In the genomic region with DNA sequence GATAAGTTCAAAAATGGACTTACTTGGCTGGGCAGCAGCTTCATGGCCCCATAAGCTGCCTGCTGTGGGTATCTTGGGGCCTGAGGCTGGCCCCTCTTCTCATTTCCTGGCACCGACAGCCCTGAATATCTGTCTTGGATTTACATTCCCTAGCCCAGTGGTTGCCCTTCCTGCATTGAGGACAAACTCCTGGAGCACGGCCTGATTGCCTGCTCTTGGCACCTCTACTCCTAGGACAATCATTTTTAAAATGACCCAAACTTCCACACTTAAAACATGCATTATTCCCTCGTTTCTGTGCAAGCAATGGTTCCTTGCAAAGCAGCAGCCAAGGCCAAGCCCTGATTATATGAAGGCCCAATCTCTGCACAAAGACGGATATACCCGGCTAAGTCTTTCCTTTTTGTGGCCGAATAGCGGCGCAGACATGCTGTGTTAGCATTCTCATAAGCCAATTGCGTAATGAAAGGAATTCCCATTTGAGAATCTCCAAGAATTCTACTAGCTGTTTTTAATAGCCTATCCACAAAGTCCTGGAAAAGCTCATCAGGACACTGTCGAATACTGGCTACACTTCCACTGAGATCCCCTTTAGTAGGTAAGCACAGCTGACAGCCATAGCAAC, we compare ENCODE assay signal across 11 mouse cellular contexts. TPM values are rescaled to one million over a fixed set of nuclear protein-coding genes. Genes with fewer than 3 reads are reported as not detected.
DNase-seq lines count a peak whose midpoint lies in the region; ATAC-seq and TF ChIP-seq lines count a peak whose summit lies in the region.
"Had no signal": no experiment of that assay in that cellular context is flagged by ENCODE, and none has a peak within 500 bp of the region (broad histone marks: within the 10 kb centered on the region; RNA-seq: fewer than 3 reads in every experiment).

No protein-coding gene starts in this region.

- H3K4me1 ChIP-seq in kidney, embryonic 16.5 days (ENCODE audit: insufficient read depth, low read length), result no peaks in the 10 kb centered on the region
- H3K4me1 ChIP-seq in heart, adult 2 months (ENCODE audit: control insufficient read depth, insufficient read depth, low read length), result peaks cover 5% of the 10 kb centered on the region

- no peak for TF ChIP-seq POLR2A in heart, adult 2 months (IDR thresholded peaks at IDR 0.05; ENCODE audit: insufficient read depth, low read depth, low read length)

- H3K9ac ChIP-seq in kidney, embryonic 16.5 days (replicated peaks; ENCODE audit: low read length), result no peak overlapping the region
- no peak overlapping the region; the same call in 1 of the 2 replicates for H3K9ac ChIP-seq in heart, adult 2 months (ENCODE audit: low read depth, low read length)

- H3K36me3 ChIP-seq in kidney, embryonic 16.5 days (ENCODE audit: insufficient read depth, low read length), result 0 out of 2 replicates have a peak, but pooled peaks cover 3% of the 10 kb centered on the region
- peaks cover 4% of the 10 kb centered on the region; the same call in 1 of the 2 replicates for H3K36me3 ChIP-seq in heart, adult 2 months (ENCODE audit: control insufficient read depth, insufficient read depth, low read length)

- 0 out of 2 replicates have a peak, but pooled peaks cover 1% of the 10 kb centered on the region for H3K79me2 ChIP-seq in heart, adult 2 months (replicated peaks; ENCODE audit: control insufficient read depth, insufficient read depth, low read length)

- no peak overlapping the region for H3K4me2 ChIP-seq in kidney, embryonic 16.5 days (replicated peaks; ENCODE audit: low read depth, low read length)

- no peak overlapping the region for H3K4me3 ChIP-seq in kidney, embryonic 16.5 days (ENCODE audit: low read length)
- no peak overlapping the region for H3K4me3 ChIP-seq in heart, adult 2 months

- WGBS in kidney, embryonic 16.5 days, result 83% methylated on average over 10 of the region's 10 CpGs
- 14% methylated on average over 10 of the region's 10 CpGs for WGBS in heart, adult 2 months

- H3K27me3 ChIP-seq in kidney, embryonic 16.5 days (ENCODE audit: insufficient read depth, low read length), result no peaks in the 10 kb centered on the region
- no peaks in the 10 kb centered on the region for H3K27me3 ChIP-seq in heart, adult 2 months (ENCODE audit: control insufficient read depth, insufficient read depth, low read length)

- TF ChIP-seq CTCF in heart, adult 2 months (IDR thresholded peaks at IDR 0.05), result no peak

- no peaks in the 10 kb centered on the region for H3K9me3 ChIP-seq in kidney, embryonic 16.5 days (ENCODE audit: low read length)
- H3K9me3 ChIP-seq: G1E had no signal

- TF ChIP-seq EP300 in heart, adult 2 months (IDR thresholded peaks at IDR 0.05; ENCODE audit: insufficient read depth, low read depth, low read length), result no peak

- peak; percentile 32 for DNase-seq in adrenal gland, postnatal 14 days
- no peak for DNase-seq in adrenal gland, adult 8-10 months
- DNase-seq in kidney, postnatal 14 days, result peak; percentile 23
- DNase-seq in heart, adult 2 months, result peak; percentile 35 to 53
- DNase-seq in heart, postnatal 36 days, result peak; percentile 19 to 50
- no peak for DNase-seq in thymus, postnatal 36 days
- no peak for DNase-seq in spleen, postnatal 10 days (ENCODE audit: low spot score in 2 of 2)
- DNase-seq: cerebellum, adult 11-12 months; liver had no signal

- intact Hi-C loops in heart, adult 2 months (cut with DNase I), result loop anchor here (5.0 kb wide), 2 partner anchors 36 to 96 kb away; no protein-coding TSS in a partner anchor
- intact Hi-C loops in heart, postnatal 36 days (cut with DNase I), result no loop called here

- no peak for ATAC-seq in kidney, embryonic 16.5 days (ENCODE audit: low FRiP score, low TSS enrichment)

- no peak overlapping the region for H3K27ac ChIP-seq in kidney, embryonic 16.5 days (ENCODE audit: low read length)
- H3K27ac ChIP-seq in heart, adult 2 months, result peak overlapping the region; percentile 51

RNA-seq across cellular contexts. Expression of gene Desi2, which starts 18.6 kb away (rescaled TPM):
- 19.5 and 23.5 TPM in 2 replicates for total RNA-seq in adrenal gland, postnatal 14 days (2021)
- 10 to 100 TPM; 18.1 to 27.6 (median 23.2) TPM for total RNA-seq in adrenal gland, adult 8-10 months (2022)
- 18.5 and 23.0 TPM in 2 replicates for polyA plus RNA-seq in kidney, embryonic 16.5 days (2015; fragmentation: Nextera tagmentation; extraction: Ambion mirVana)
- 10 to 100 TPM; 16.3 to 18.1 TPM for total RNA-seq in heart, adult 2 months (2021)
- 7.2 and 13.2 TPM in 2 replicates for polyA plus RNA-seq in heart, adult 2 months (2012; rRNA removed)
- total RNA-seq in heart, postnatal 36 days (2021), result 10 to 100 TPM; 16.0 to 17.0 TPM

Comparison
In these comparisons a context has a peak if more than half of its experiments do, and no peak if none do; other contexts are left out.
1. DNase-seq: peak in adrenal gland, postnatal 14 days (single experiment), kidney, postnatal 14 days (single experiment), heart, adult 2 months (2 of 2) and heart, postnatal 36 days (2 of 2); none in adrenal gland, adult 8-10 months (single experiment), thymus, postnatal 36 days (0 of 2) and spleen, postnatal 10 days (0 of 2).